Mouse (Mus musculus) ES-E14 (cell line): ENCODE measurements around the gene Nr2e3. TPM values are rescaled to one million over a fixed set of nuclear protein-coding genes. Genes with fewer than 3 reads are reported as not detected.

Experiments
- DNase-seq: peaks from one replicate; pipeline ENCODE4 v3.0.0-alpha.2; 2013; ENCODE audit warnings: low read depth, low spot score
- H3K27ac ChIP-seq: 2 replicates; pipeline ENCODE4 v1.5.1; 2012; ENCODE audit warnings: low read depth, mild to moderate bottlenecking, low read length, moderate library complexity, mixed read lengths; ENCODE audit not compliant: poor library complexity, insufficient read depth, severe bottlenecking
- H3K36me3 ChIP-seq: 2 replicates; pipeline ENCODE4 v1.6.1; 2012; ENCODE audit warnings: mild to moderate bottlenecking, low read length, moderate library complexity, mixed read lengths; ENCODE audit not compliant: control insufficient read depth, poor library complexity, insufficient read depth, severe bottlenecking
- H3K4me1 ChIP-seq, 2 experiments: fragments of 150-350 bp in 1 of 2; sonication (generic) in 1 of 2; 2 replicates each; pipeline ENCODE4 v1.6.1; 2012; ENCODE audit warnings: low read length in 2 of 2, mild to moderate bottlenecking in 1 of 2, mixed read lengths in 1 of 2; ENCODE audit not compliant: control insufficient read depth in 2 of 2, insufficient read depth in 2 of 2, poor library complexity in 1 of 2
- H3K4me3 ChIP-seq, 2 experiments: fragments of 150-350 bp in 1 of 2; sonication (generic) in 1 of 2; 2 replicates each; pipeline ENCODE4 v1.5.1; 2012; ENCODE audit warnings: low read length in 2 of 2, low read depth in 1 of 2, mild to moderate bottlenecking in 1 of 2, mixed read lengths in 1 of 2; ENCODE audit not compliant: insufficient read depth in 1 of 2, poor library complexity in 1 of 2, severe bottlenecking in 1 of 2
- H3K9ac ChIP-seq: 2 replicates; pipeline ENCODE4 v1.6.1; 2012; ENCODE audit warnings: low read depth, mild to moderate bottlenecking, low read length, mixed read lengths; ENCODE audit not compliant: poor library complexity, insufficient read depth, severe bottlenecking
- H3K9me3 ChIP-seq: fragments of 150-350 bp; sonication (generic); 2 replicates; pipeline ENCODE4 v1.6.1; 2012; ENCODE audit warnings: low read depth, mild to moderate bottlenecking, low read length; ENCODE audit not compliant: control insufficient read depth, insufficient read depth
- CHD2 ChIP-seq: IDR thresholded peaks from 2 replicates; pipeline ENCODE4 v1.6.1; 2014; ENCODE audit warnings: mild to moderate bottlenecking, low read depth, low read length, inconsistent platforms
- HCFC1 ChIP-seq: IDR thresholded peaks from 2 replicates; pipeline ENCODE4 v1.6.1; 2012; ENCODE audit warnings: low read length, inconsistent platforms, borderline replicate concordance; ENCODE audit not compliant: insufficient read depth
- MAFK ChIP-seq: IDR thresholded peaks from 2 replicates; pipeline ENCODE4 v1.6.1; 2014; ENCODE audit warnings: mild to moderate bottlenecking, low read depth, low read length, inconsistent platforms; ENCODE audit not compliant: insufficient read depth
- ZC3H11A ChIP-seq: IDR thresholded peaks from 2 replicates; pipeline ENCODE4 v1.6.1; 2012; ENCODE audit warnings: low read depth, mild to moderate bottlenecking, inconsistent platforms, low read length, borderline replicate concordance
- ZNF384 ChIP-seq: IDR thresholded peaks from 2 replicates; pipeline ENCODE4 v1.6.1; 2012; ENCODE audit warnings: low read depth, low read length, inconsistent platforms
- in situ Hi-C, 2 experiments: fragments of 600-800 bp; cut with MboI; formaldehyde crosslinking; loops; one replicate each; pipeline ENCODE4 v1.15.1; 2025; ENCODE audit warnings: low sequenced_read_pairs in 2 of 2, inconsistent platforms in 1 of 2; ENCODE audit not compliant: unreplicated experiment in 2 of 2
- total RNA-seq: library from RNA; depleted of rRNA; stranded (reverse); fragments of 300-350 nt; gene quantifications from 2 replicates; pipeline ENCODE4 v1.2.3, GENCODE M21; 2012; rRNA removed

Gene Nr2e3
- 0.11 and 0.31 TPM in 2 replicates for total RNA-seq

GRCm38 (mm10) chr9:59960559-59960958 lies at the start of gene Nr2e3:
Gene Nr2e3, minus strand, starts transcription at chr9:59960659.
- H3K4me1 ChIP-seq, result peaks cover 1 to 11% of the 10 kb centered on the region in 2 experiments; a peak in 1 of 4 replicates
- DNase-seq, result no peak
- no peak within 1 kb of the TSS; the same call in 1 of the 2 replicates for H3K9ac ChIP-seq
- no peak within 1 kb of the TSS for H3K27ac ChIP-seq
- in situ Hi-C loops, result no loop called here
- no peaks in the 10 kb centered on the region for H3K36me3 ChIP-seq
- no peak within 1 kb of the TSS for H3K4me3 ChIP-seq
- no peaks in the 10 kb centered on the region for H3K9me3 ChIP-seq
- TF ChIP-seq ZNF384, result no peak

GRCm38 (mm10) chr9:60008936-60009335 lies 48.5 kb upstream of the Nr2e3 start:
- H3K9ac ChIP-seq, result no peak overlapping the region
- TF ChIP-seq MAFK (no peak), CHD2 (no peak), ZC3H11A (no peak), HCFC1 (no peak), ZNF384 (no peak)
- no peaks in the 10 kb centered on the region for H3K36me3 ChIP-seq
- H3K9me3 ChIP-seq, result no peaks in the 10 kb centered on the region
- no peak overlapping the region for H3K4me3 ChIP-seq
- no peaks in the 10 kb centered on the region for H3K4me1 ChIP-seq
- DNase-seq, result no peak
- H3K27ac ChIP-seq, result no peak overlapping the region
- in situ Hi-C loops, result no loop called here

- in situ Hi-C loops, result no loop called here
- no peaks in the 10 kb centered on the region for H3K36me3 ChIP-seq
- no peak overlapping the region for H3K9ac ChIP-seq
- H3K9me3 ChIP-seq, result no peaks in the 10 kb centered on the region
- H3K4me3 ChIP-seq, result no peak overlapping the region
- H3K27ac ChIP-seq, result no peak overlapping the region
- DNase-seq, result no peak
- TF ChIP-seq ZNF384 (no peak), CHD2 (no peak), MAFK (no peak), HCFC1 (no peak), ZC3H11A (no peak)
- no peaks in the 10 kb centered on the region for H3K4me1 ChIP-seq
Measured at GRCm38 (mm10) chr9:60002323-60002722, 41.9 kb upstream of the Nr2e3 start.

DNA sequence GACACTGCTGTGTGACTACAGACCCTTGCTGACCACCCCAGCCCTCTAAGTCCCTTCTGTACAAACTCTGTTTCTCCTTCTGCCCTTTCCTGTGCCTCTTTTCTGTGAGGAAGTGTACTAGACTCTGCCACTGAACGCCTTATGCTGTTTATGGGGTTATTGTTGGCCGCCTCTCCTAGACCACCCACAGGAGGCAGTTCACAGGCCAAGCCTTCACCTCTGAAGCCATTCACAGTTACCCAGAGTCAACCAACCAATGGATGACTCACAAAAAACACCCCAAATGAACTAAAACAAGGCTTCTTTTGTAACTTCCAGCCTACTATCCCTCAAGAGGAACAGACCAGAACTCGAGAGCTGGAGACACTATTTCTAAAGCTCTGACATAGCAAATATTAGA lies 41.0 kb upstream of the Nr2e3 start:
- TF ChIP-seq ZC3H11A (no peak), HCFC1 (no peak), CHD2 (no peak)
- no peaks in the 10 kb centered on the region for H3K36me3 ChIP-seq
- no peak for DNase-seq
- H3K9ac ChIP-seq, result no peak overlapping the region
- H3K9me3 ChIP-seq, result no peaks in the 10 kb centered on the region
- H3K27ac ChIP-seq, result no peak overlapping the region
- H3K4me1 ChIP-seq, result no peaks in the 10 kb centered on the region
- no peak overlapping the region for H3K4me3 ChIP-seq
- in situ Hi-C loops, result no loop called here

DNA sequence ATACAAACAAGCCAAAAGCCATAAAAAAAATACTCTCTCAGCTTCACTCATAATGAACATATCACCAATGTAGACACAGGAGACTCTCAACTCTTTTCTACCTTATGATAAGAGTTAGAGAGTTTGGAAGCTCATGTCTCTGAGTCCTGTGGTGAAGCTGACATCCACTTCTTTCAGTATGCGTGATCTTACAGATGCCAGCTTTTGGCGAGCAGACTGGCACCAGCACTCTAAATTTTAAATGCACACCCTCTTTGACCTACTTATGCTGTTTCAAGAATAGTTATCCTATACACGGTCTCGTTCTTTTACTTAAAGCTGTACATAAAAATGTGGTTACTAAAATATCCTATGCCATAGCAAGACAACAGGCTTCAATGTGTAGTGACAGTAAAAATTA lies 37.3 kb upstream of the Nr2e3 start:
- no peaks in the 10 kb centered on the region for H3K36me3 ChIP-seq
- H3K9me3 ChIP-seq, result no peaks in the 10 kb centered on the region
- DNase-seq, result no peak
- TF ChIP-seq HCFC1 (no peak), ZNF384 (no peak)
- no peak overlapping the region for H3K9ac ChIP-seq
- H3K27ac ChIP-seq, result no peak overlapping the region
- H3K4me3 ChIP-seq, result no peak overlapping the region
- in situ Hi-C loops, result no loop called here
- H3K4me1 ChIP-seq, result no peaks in the 10 kb centered on the region
